Mouse (Mus musculus) small intestine, adult 2 months (tissue): ENCODE measurements around the gene Capzb. TPM values are rescaled to one million over a fixed set of nuclear protein-coding genes. Genes with fewer than 3 reads are reported as not detected.

Experiments used
- H3K27ac ChIP-seq: fragments of 200-500 bp; 2 replicates; pipeline ENCODE4 v1.5.1; 2012; ENCODE audit warnings: low read depth, low read length, control low read depth, inconsistent platforms; ENCODE audit not compliant: insufficient read depth
- H3K27me3 ChIP-seq: fragments of 200-500 bp; 2 replicates; pipeline ENCODE4 v1.6.1; 2012; ENCODE audit warnings: mild to moderate bottlenecking, moderate library complexity, low read length, inconsistent platforms; ENCODE audit not compliant: control insufficient read depth, insufficient read depth
- H3K36me3 ChIP-seq: fragments of 200-500 bp; 2 replicates; pipeline ENCODE4 v1.6.1; 2012; ENCODE audit warnings: mild to moderate bottlenecking, low read length, control low read depth, inconsistent platforms; ENCODE audit not compliant: control insufficient read depth, insufficient read depth
- H3K4me1 ChIP-seq: fragments of 200-500 bp; 2 replicates; pipeline ENCODE4 v1.6.1; 2012; ENCODE audit warnings: low read length, inconsistent platforms, mixed read lengths; ENCODE audit not compliant: control insufficient read depth, insufficient read depth, insufficient read length
- H3K4me3 ChIP-seq: fragments of 200-500 bp; 2 replicates; pipeline ENCODE4 v1.5.1; 2012; ENCODE audit warnings: low read depth, mild to moderate bottlenecking, control low read depth, inconsistent platforms, low read length, moderate library complexity
- CTCF ChIP-seq: fragments of 200-500 bp; IDR thresholded peaks from 2 replicates; pipeline ENCODE4 v1.5.1; 2012; ENCODE audit warnings: low read depth, mild to moderate bottlenecking, control low read depth, inconsistent platforms, low read length, moderate library complexity, mixed read lengths; ENCODE audit not compliant: insufficient replicate concordance, insufficient read length; ENCODE audit errors: extremely low read depth
- POLR2A ChIP-seq: fragments of 200-500 bp; IDR thresholded peaks from 2 replicates; pipeline ENCODE4 v1.6.1; 2012; ENCODE audit warnings: low read depth, mild to moderate bottlenecking, control low read depth, inconsistent platforms, low read length, moderate library complexity
- WGBS: fragments of 180-500 bp; shearing (Covaris S2); methylation state at CpG from one replicate; pipeline ENCODE4 v1.1.7; 2018; 5-methylcytosine and 5-hydroxymethylcytosine counted together
- polyA plus RNA-seq: library from polyadenylated mRNA; depleted of rRNA; stranded (reverse); fragments of >200 nt; gene quantifications from 2 replicates; pipeline ENCODE4 v1.2.3, GENCODE M21; 2012

The Capzb gene
- polyA plus RNA-seq, 1 experiment, result 390 TPM

DNA sequence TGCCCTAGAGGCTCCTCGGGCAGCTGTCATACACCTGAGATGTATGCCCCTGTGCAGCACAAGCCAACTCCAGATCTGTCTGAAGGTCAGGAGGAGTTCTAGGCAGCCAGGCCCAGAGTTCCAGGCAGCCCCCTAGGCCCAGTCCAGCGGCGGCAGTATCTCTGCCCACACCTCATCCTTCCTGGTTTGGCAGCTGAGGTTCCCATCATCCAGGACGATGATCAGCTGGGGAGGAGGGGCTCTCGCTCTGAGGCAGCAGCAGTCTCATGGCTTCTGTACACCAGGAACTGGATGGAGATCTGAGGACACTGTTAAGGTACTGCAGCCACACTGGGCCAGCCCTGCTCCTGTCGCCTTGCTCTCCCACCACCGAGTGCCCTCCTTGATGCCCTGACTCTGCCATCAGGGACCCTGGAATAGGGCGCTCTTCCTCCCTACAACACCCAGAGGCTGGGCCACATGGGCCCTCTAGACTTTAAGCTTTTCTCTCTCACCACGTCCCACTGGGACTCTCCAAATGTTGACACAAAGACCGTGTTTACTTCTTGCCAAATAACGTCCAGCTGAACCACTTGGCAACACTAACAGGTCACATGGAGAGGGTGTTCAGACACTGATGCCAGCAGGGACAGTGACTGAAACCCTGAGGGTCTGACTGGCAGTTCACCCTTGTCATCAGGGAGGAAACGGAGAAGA, 106.1 kb downstream of the Capzb start:
- WGBS, result 66% methylated on average over 12 of the region's 12 CpGs
- TF ChIP-seq CTCF (no peak), POLR2A (no peak)
- H3K27ac ChIP-seq, result no peak overlapping the region
- H3K4me3 ChIP-seq, result no peak overlapping the region
- no peaks in the 10 kb centered on the region for H3K4me1 ChIP-seq
- no peaks in the 10 kb centered on the region for H3K27me3 ChIP-seq
- peaks cover 33% of the 10 kb centered on the region for H3K36me3 ChIP-seq

DNA sequence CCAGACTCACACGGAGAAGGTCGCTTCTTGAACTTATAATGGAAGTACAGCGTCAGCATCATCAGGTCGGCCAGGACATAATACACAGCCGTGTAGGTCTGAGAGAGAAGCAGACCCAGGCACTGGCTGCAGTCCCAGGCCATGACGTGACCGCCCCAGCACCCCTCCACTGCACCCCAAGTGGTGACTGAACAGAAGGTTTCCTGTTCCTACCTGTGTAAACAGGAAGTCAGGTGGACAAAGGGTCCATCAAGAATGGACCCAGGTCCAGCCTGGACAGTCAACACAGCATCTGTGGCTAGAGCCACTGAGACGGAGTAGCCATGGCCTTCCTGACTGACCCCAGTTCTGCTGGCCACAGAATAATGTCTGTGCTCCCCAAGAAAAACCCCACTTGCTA, 109.1 kb downstream of the Capzb start:
- no peak overlapping the region for H3K27ac ChIP-seq
- no peaks in the 10 kb centered on the region for H3K4me1 ChIP-seq
- no peak overlapping the region for H3K4me3 ChIP-seq
- H3K27me3 ChIP-seq, result no peaks in the 10 kb centered on the region
- WGBS, result 92% methylated on average over 8 of the region's 8 CpGs
- no peak for TF ChIP-seq POLR2A
- no peak for TF ChIP-seq CTCF
- peaks cover 46% of the 10 kb centered on the region for H3K36me3 ChIP-seq

DNA sequence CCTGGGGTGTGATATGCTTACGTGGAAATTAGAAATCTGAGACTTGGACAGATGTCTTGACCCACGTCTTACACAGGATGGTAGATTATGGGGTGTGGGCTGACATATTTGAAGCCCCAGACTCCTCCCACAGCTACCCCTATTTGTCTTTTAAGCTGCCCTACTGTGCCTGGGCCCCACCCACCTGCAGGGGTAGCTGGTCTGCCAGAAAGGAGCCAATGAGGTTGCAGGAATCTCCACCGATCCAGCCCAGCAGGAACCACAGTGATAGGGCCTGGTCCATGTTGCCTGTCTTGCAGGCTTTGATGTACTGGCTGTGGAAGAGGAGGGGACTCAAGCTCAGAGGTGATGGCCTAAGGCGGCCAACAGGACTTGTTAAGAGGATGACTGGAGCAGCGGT, 109.5 kb downstream of the Capzb start:
- Histone ChIP-seq H3K27ac (no peak overlapping the region), H3K4me1 (no peaks in the 10 kb centered on the region), H3K36me3 (peaks cover 46% of the 10 kb centered on the region), H3K27me3 (no peaks in the 10 kb centered on the region), H3K4me3 (no peak overlapping the region)
- WGBS, result 87% methylated on average over 5 of the region's 5 CpGs
- TF ChIP-seq CTCF (no peak), POLR2A (no peak)

DNA sequence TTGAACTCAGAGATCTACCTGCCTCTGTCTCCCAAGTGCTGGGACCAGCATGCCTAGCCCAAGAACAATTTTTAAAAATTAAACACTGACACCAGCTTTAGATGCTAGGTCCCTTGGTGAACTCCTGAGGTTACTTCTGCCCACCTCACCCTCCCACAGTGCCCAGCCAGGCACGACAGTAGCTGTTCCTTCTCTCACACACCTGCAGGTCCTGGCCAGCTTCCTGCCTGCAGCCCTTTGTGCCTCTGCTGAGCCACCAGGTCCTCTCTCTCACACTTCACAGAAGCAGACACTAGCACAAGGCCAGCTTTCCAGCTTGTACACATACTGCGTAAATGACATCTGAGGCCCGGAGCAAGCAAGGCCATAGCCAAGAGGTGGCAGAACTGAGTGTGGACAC, 112.8 kb downstream of the Capzb start:
- TF ChIP-seq CTCF (no peak), POLR2A (no peak)
- Histone ChIP-seq H3K27me3 (no peaks in the 10 kb centered on the region), H3K27ac (no peak overlapping the region), H3K4me1 (peaks cover 3% of the 10 kb centered on the region; the same call in 1 of the 2 replicates), H3K4me3 (no peak overlapping the region), H3K36me3 (peaks cover 35% of the 10 kb centered on the region)
- WGBS, result 82% methylated on average over 3 of the region's 3 CpGs

DNA sequence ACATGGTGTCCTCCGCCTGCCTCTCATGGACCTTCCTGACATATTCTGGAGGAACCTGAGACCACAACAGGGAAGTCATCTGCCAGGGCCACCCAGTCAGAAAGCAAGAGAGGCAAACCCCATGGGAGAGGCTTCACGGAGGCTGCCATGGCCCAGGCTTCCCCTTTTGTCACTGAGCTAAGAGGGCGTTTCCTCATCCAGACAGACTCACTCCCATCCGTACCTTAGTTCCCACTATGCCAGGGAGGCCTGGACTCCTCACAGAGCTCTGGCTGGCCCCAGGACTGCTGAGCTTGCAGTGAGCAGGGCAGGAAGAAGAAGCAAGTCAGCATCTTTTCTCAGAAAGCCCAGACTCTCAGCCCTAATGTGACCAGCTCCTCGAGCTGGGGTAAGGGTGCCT, 115.2 kb downstream of the Capzb start:
- H3K27ac ChIP-seq, result no peak overlapping the region
- 89% methylated on average over 5 of the region's 5 CpGs for WGBS
- H3K36me3 ChIP-seq, result peaks cover 14% of the 10 kb centered on the region
- peaks cover 5% of the 10 kb centered on the region; the same call in 1 of the 2 replicates for H3K4me1 ChIP-seq
- TF ChIP-seq CTCF, result no peak
- no peak for TF ChIP-seq POLR2A
- H3K4me3 ChIP-seq, result no peak overlapping the region
- no peaks in the 10 kb centered on the region for H3K27me3 ChIP-seq

DNA sequence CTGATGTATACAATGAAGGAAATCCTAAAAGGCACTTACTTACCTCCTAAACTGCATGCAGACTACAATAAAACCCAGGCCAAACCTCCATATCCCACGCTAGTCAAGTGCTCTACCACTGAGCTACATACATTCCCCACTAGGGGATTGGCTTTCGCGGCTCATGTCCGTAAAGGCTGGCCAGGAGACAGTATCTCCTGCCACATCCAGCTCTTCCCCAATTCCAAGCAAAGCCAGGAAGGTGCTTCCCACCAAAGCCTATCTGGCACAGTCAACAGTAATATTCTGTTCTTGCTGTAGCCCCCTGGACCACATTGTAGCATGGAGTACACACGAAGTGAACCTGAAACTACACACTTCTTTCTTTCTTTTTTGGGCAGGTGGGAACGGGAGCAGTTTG, 117.0 kb downstream of the Capzb start:
- peaks cover 5% of the 10 kb centered on the region; the same call in 1 of the 2 replicates for H3K4me1 ChIP-seq
- H3K36me3 ChIP-seq, result peaks cover 23% of the 10 kb centered on the region
- TF ChIP-seq CTCF, result peak; percentile 34; the same call in 1 of the 2 replicates
- no peak for TF ChIP-seq POLR2A
- WGBS, result 29% methylated on average over 6 of the region's 6 CpGs
- H3K27me3 ChIP-seq, result no peaks in the 10 kb centered on the region
- H3K27ac ChIP-seq, result no peak overlapping the region
- H3K4me3 ChIP-seq, result peak overlapping the region; percentile 96

DNA sequence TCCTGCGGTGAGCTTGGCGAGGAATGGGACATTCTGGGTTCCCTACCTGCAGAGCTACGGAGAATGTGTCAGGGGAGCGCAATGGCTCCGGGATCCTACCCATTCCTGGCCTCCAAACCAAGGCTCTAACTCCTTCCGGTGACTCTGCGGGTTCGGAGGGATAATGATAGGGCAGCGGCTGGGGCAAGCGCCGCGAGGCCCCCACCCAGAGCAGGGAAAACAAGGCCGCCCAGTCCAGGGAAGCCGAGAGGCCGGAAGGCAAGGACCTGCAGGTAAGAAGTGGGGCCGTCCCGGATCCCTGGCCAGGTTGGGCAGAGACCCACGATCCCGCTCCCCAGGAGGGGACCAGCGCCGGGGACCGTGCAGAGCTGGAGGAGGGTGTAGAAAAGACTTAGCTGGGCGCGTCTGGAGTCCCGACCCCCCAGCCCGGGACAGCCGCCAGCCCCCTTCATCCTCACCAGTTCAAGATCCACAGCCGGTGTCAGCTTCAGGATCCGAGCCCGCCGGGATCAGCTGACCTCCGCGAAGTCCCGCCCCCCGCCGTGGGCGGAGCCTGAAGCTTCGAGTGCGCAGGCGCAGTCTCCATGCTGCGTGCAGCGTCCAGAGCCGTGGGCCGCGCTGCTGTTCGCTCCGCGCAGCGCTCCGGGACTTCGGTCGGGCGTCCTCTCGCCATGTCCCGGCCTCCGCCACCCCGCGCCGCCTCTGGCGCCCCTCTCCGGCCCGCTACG, 117.6 kb downstream of the Capzb start, which contains the start of the genes Pqlc2 and Akr7a5:
Gene Pqlc2 (minus strand): TSS at position 538 of the 728 bp plus-strand sequence.
Gene Akr7a5 (plus strand): TSS at position 574 of the 728 bp plus-strand sequence.
- Histone ChIP-seq H3K4me1 (peaks cover 5% of the 10 kb centered on the region; the same call in 1 of the 2 replicates), H3K4me3 (peak within 1 kb of the TSS; percentile 96), H3K36me3 (peaks cover 28% of the 10 kb centered on the region), H3K27ac (peak within 1 kb of the TSS; percentile 96), H3K27me3 (no peaks in the 10 kb centered on the region)
- TF ChIP-seq CTCF, result no peak
- peak; percentile 86 for TF ChIP-seq POLR2A
- 1% methylated on average over 63 of the region's 63 CpGs for WGBS
